Comparison of ENCODE assay signal across 8 mouse cellular contexts in genomic region chr1:91413030-91413506, GRCm38 (mm10). TPM values are rescaled to one million over a fixed set of nuclear protein-coding genes. Genes with fewer than 3 reads are reported as not detected.
DNase-seq lines count a peak whose midpoint lies in the region; ATAC-seq lines count a peak whose summit lies in the region.

No protein-coding gene starts in this region.

- peak; percentile 98 for ATAC-seq in inflammation-experienced regulatory T-cells, adult 6 months
- ATAC-seq in megakaryocyte progenitor cell, adult 5-6 weeks (replicated peaks; ENCODE audit: poor library complexity), result peak; percentile 90

- peak; percentile 85 to 87 for DNase-seq in adrenal gland, adult 18-20 months (ENCODE audit: low spot score in 2 of 2)
- peak; percentile 98 for DNase-seq in embryo, embryonic 10.5 days (ENCODE audit: low spot score)
- DNase-seq in gastrocnemius, postnatal 14 days, result peak; percentile 95
- peak; percentile 93 to 97 for DNase-seq in left cerebral cortex, postnatal 10 days (ENCODE audit: extremely low spot score in 1 of 2, low spot score in 2 of 2)
- DNase-seq in right cerebral cortex, postnatal 10 days (ENCODE audit: low spot score in 2 of 2), result peak; percentile 97 to 98
- DNase-seq in urinary bladder, postnatal 14 days (ENCODE audit: low spot score), result peak; percentile 93

- intact Hi-C loops in gastrocnemius, postnatal 14 days (cut with DNase I; ENCODE audit: low total_unique reads), result no loop called here
- intact Hi-C loops in left cerebral cortex, postnatal 10 days (cut with DNase I), result no loop called here

RNA-seq across cellular contexts. Expression of gene Hes6, which starts 0.8 kb away (rescaled TPM):
- 100 to 1,000 TPM; 255 to 373 TPM for total RNA-seq in adrenal gland, adult 18-20 months (2021)
- total RNA-seq in gastrocnemius, postnatal 14 days (2021), result 10 to 100 TPM; 13.6 to 15.2 TPM
- polyA plus RNA-seq in inflammation-experienced regulatory T-cells, adult 6 months (2017; shearing (Covaris generic)), result 10 to 100 TPM; 11.0 to 13.3 (median 11.4) TPM
- total RNA-seq in left cerebral cortex, postnatal 10 days (2021), result 10 to 100 TPM; 26.6 to 27.3 TPM
- 34.4 and 35.4 TPM in 2 replicates for total RNA-seq in megakaryocyte progenitor cell, adult 5-6 weeks (2015)
- 30.4 and 39.6 TPM in 2 replicates for total RNA-seq in megakaryocyte progenitor cell, adult 5-6 weeks (2017)

RNA-seq across cellular contexts. Expression of gene Ilkap, which starts 14.5 kb away (rescaled TPM):
- 100 to 1,000 TPM in 1 of 2 experiments, 10 to 100 TPM in 1; 93.7 to 121 TPM for total RNA-seq in adrenal gland, adult 18-20 months (2021)
- total RNA-seq in gastrocnemius, postnatal 14 days (2021), result 10 to 100 TPM; 32.1 to 33.4 TPM
- 10 to 100 TPM; 30.1 to 46.9 (median 37.7) TPM for polyA plus RNA-seq in inflammation-experienced regulatory T-cells, adult 6 months (2017; shearing (Covaris generic))
- total RNA-seq in left cerebral cortex, postnatal 10 days (2021), result 10 to 100 TPM; 62.9 to 68.6 TPM
- total RNA-seq in megakaryocyte progenitor cell, adult 5-6 weeks (2015), result 71.6 and 91.4 TPM in 2 replicates
- total RNA-seq in megakaryocyte progenitor cell, adult 5-6 weeks (2017), result 120 and 137 TPM in 2 replicates

RNA-seq across cellular contexts. Expression of gene Per2, which starts 46.1 kb away (rescaled TPM):
- 10 to 100 TPM; 46.7 to 66.6 TPM for total RNA-seq in adrenal gland, adult 18-20 months (2021)
- 1 to 10 TPM; 2.9 to 9.2 TPM for total RNA-seq in gastrocnemius, postnatal 14 days (2021)
- polyA plus RNA-seq in inflammation-experienced regulatory T-cells, adult 6 months (2017; shearing (Covaris generic)), result 1 to 10 TPM in 2 of 3 experiments, under 1 TPM in 1; 0.69 to 1.6 (median 1.2) TPM
- total RNA-seq in left cerebral cortex, postnatal 10 days (2021), result 10 to 100 TPM; 14.6 to 16.0 TPM
- 7.0 and 7.8 TPM in 2 replicates for total RNA-seq in megakaryocyte progenitor cell, adult 5-6 weeks (2015)
- 4.0 and 4.4 TPM in 2 replicates for total RNA-seq in megakaryocyte progenitor cell, adult 5-6 weeks (2017)

RNA-seq across cellular contexts. Expression of gene Erfe, which starts 46.8 kb away (rescaled TPM):
- 10 to 100 TPM in 1 of 2 experiments, 1 to 10 TPM in 1; 5.3 to 22.1 TPM for total RNA-seq in adrenal gland, adult 18-20 months (2021)
- 1 to 10 TPM; 2.0 to 2.6 TPM for total RNA-seq in gastrocnemius, postnatal 14 days (2021)
- not detected for polyA plus RNA-seq in inflammation-experienced regulatory T-cells, adult 6 months (2017; shearing (Covaris generic))
- total RNA-seq in left cerebral cortex, postnatal 10 days (2021), result under 1 TPM; 0.39 to 0.41 TPM
- total RNA-seq in megakaryocyte progenitor cell, adult 5-6 weeks (2015), result 1.7 TPM in 1 of 2 replicates, not detected in the other
- total RNA-seq in megakaryocyte progenitor cell, adult 5-6 weeks (2017), result 0.50 and 2.5 TPM in 2 replicates

Comparison
In these comparisons a context has a peak if more than half of its experiments do, and no peak if none do; other contexts are left out.
1. Peak in every context shown above with its lines: DNase-seq and ATAC-seq.
2. RNA of gene Hes6, which starts 0.8 kb away (total RNA-seq): 255 to 373 TPM in adrenal gland, adult 18-20 months; 30.4 to 39.6 TPM in megakaryocyte progenitor cell, adult 5-6 weeks, 26.6 to 27.3 TPM in left cerebral cortex, postnatal 10 days and 13.6 to 15.2 TPM in gastrocnemius, postnatal 14 days; every median in the first group is over 4 times any median in the second.